Mouse (Mus musculus) E14TG2a.4 (cell line): Measurements from ENCODE around the gene Scn10a.

Experiments
- CTCF ChIP-seq: conservative IDR thresholded peaks from 2 replicates; pipeline ENCODE4 v1.5.1; 2014; ENCODE audit warnings: low read length
- NANOG ChIP-seq: IDR thresholded peaks from 2 replicates; pipeline ENCODE4 v1.6.1; 2014; ENCODE audit warnings: borderline replicate concordance, low read length, mixed read lengths

DNA sequence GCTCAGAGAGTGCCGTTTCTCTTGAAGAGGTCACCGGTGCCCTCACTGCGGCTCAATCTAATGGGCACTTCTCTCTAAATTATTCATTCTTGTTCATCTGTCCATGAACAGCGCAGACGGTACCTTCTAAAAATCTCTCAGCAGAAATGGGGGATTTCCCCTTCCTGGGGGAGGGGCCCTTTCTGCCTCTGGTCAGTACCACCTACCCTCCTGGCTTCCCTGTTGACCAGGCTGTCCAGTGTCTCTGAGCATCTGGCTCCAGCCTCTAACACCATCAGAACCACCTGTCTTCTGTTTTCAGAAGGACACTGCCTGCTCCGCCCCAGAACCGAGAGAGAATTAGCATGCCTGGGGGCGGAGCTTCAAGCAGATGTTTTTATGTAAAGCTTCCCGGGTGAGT lies 143.4 kb downstream of the Scn10a start:
- TF ChIP-seq CTCF (no peak), NANOG (no peak)
